Mouse (Mus musculus) C2C12 (cell line): Measurements from ENCODE around the gene Bcas2. TPM values are rescaled to one million over a fixed set of nuclear protein-coding genes. Genes with fewer than 3 reads are reported as not detected.

Experiments used
- H3K27me3 ChIP-seq: one replicate; pipeline ENCODE4 v1.6.1; 2011; ENCODE audit not compliant: control insufficient read depth, insufficient read depth, insufficient read length
- H3K36me3 ChIP-seq: one replicate; pipeline ENCODE4 v1.6.1; 2011; ENCODE audit not compliant: control insufficient read depth, insufficient read depth
- H3K4me3 ChIP-seq: one replicate; pipeline ENCODE4 v1.5.1; 2011; ENCODE audit warnings: mild to moderate bottlenecking, control low read depth; ENCODE audit not compliant: poor library complexity, insufficient read depth, severe bottlenecking
- H3K79me2 ChIP-seq: one replicate; pipeline ENCODE4 v1.6.1; 2011; ENCODE audit not compliant: control insufficient read depth, insufficient read depth
- H3K79me3 ChIP-seq: one replicate; pipeline ENCODE4 v1.6.1; 2011; ENCODE audit warnings: low read depth, control low read depth
- H3ac ChIP-seq: one replicate; pipeline ENCODE3; 2011; ENCODE audit warnings: low read depth; ENCODE audit not compliant: control insufficient read depth, insufficient read length
- CEBPB ChIP-seq: IDR thresholded peaks from one replicate; pipeline ENCODE4 v1.6.1; 2011; ENCODE audit warnings: low read depth, mild to moderate bottlenecking, control low read depth, moderate library complexity
- CTCF ChIP-seq: IDR thresholded peaks from one replicate; pipeline ENCODE4 v1.5.1; 2011; ENCODE audit not compliant: control insufficient read depth, insufficient read depth, insufficient read length
- FOSL1 ChIP-seq: IDR thresholded peaks from one replicate; pipeline ENCODE4 v1.8.0; 2011; ENCODE audit warnings: mild to moderate bottlenecking, low read length; ENCODE audit not compliant: poor library complexity, insufficient read depth, severe bottlenecking
- MAX ChIP-seq: IDR thresholded peaks from one replicate; pipeline ENCODE4 v1.6.1; 2011; ENCODE audit warnings: mild to moderate bottlenecking, control low read depth
- MYOD1 ChIP-seq: IDR thresholded peaks from one replicate; pipeline ENCODE4 v1.6.1; 2011; ENCODE audit warnings: low read depth; ENCODE audit not compliant: control insufficient read depth, insufficient read length
- MYOG ChIP-seq: IDR thresholded peaks from one replicate; pipeline ENCODE4 v1.6.1; 2011; ENCODE audit not compliant: control insufficient read depth, insufficient read length; ENCODE audit errors: extremely low read depth
- USF1 ChIP-seq: IDR thresholded peaks from one replicate; pipeline ENCODE4 v1.6.1; 2011; ENCODE audit warnings: low read depth, mild to moderate bottlenecking, control low read depth, moderate library complexity
- polyA plus RNA-seq: library from polyadenylated mRNA; unstranded; fragments of >200 nt; fragmentation: generic; extraction: Trizol; gene quantifications from one replicate; pipeline ENCODE4 v1.2.1, GENCODE M21; 2012; ENCODE audit warnings: missing spikeins

Gene Bcas2
- polyA plus RNA-seq, 1 experiment, result 67.2 TPM

DNA sequence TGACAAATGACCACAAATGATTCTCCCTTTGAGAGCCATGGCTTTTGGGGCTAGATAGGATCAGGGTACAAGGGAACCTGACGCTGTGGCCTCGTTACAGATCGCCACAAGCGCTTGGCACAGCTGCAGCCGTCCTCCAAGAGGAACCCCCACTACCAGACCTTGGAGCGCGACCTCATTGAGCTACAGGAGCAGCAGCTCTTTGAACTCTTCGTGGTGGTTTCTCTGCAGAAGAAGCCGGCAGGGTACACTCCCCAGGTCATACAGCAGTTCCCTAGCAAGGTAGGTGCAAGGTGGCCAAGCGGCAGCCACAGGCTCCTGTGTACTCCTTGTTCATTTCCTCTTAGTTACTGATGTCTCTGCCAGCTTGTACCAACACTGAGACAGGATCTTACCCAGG, 22.5 kb upstream of the Bcas2 start:
- H3K27me3 ChIP-seq, result no peaks in the 10 kb centered on the region
- no peak overlapping the region for H3ac ChIP-seq
- H3K79me2 ChIP-seq, result no peaks in the 10 kb centered on the region
- TF ChIP-seq MAX (no peak), CEBPB (no peak), CTCF (no peak), MYOD1 (no peak), MYOG (no peak), USF1 (no peak), FOSL1 (no peak)
- peaks cover 14% of the 10 kb centered on the region for H3K36me3 ChIP-seq
- H3K79me3 ChIP-seq, result no peaks in the 10 kb centered on the region
- H3K4me3 ChIP-seq, result no peak overlapping the region

DNA sequence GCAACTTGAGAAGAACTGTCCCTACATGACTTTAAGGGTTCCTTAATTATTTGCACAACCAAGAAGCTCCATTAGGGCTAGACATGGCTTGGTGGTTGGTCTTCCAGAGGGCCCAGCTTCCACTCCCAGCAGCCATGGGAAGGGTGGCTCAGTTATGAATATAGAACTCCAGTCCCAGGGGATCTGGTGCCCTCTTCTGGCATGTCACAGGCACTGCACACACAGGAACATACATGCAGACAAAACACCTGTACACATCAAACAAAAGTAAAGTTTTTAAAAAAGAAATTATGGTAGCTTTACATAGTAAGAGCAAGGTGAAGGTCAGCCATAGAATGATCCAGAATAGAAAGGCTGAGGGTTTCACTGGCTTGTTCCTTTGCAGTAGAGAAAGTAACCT, 17.7 kb upstream of the Bcas2 start:
- Histone ChIP-seq H3K36me3 (peaks cover 28% of the 10 kb centered on the region), H3K79me2 (no peaks in the 10 kb centered on the region), H3ac (no peak overlapping the region), H3K79me3 (no peaks in the 10 kb centered on the region), H3K4me3 (no peak overlapping the region), H3K27me3 (no peaks in the 10 kb centered on the region)
- TF ChIP-seq USF1 (no peak), CTCF (no peak), MYOD1 (no peak), CEBPB (no peak), MAX (no peak), MYOG (no peak)

DNA sequence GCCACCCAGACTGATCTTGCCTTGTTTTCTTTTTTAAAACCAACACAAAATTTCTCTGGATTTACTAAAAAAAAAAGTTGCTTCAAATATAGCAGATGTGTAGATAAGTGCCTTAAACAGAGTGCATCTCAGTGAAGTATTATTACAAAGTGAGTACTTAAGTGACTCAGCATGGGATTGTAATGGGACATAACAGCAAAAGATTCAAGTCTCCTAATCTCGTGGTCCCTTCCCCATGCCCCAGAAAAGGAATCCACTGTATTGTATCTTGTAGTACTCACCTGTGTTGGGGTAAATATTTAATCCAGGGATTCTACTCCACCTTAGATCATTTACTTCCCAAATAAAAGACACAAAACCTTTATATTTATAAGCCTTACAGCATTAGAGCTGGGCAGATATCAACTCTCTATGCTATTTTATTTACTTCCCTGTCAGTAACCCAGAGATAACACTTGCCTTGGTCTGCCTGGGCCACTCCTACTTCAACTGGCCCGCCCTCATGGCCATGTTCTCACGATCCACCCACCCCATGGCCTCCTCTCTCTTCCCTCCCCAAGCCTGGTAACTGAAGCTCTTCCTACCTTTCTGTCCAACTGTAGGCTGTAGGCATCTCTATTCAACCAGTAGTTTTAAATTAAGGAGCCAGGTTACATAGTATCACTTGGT, 12.1 kb upstream of the Bcas2 start:
- no peaks in the 10 kb centered on the region for H3K79me2 ChIP-seq
- no peaks in the 10 kb centered on the region for H3K79me3 ChIP-seq
- H3K4me3 ChIP-seq, result no peak overlapping the region
- no peak overlapping the region for H3ac ChIP-seq
- no peak for TF ChIP-seq CTCF
- no peak for TF ChIP-seq USF1
- no peak for TF ChIP-seq FOSL1
- TF ChIP-seq CEBPB, result no peak
- H3K27me3 ChIP-seq, result no peaks in the 10 kb centered on the region
- peaks cover 10% of the 10 kb centered on the region for H3K36me3 ChIP-seq

DNA sequence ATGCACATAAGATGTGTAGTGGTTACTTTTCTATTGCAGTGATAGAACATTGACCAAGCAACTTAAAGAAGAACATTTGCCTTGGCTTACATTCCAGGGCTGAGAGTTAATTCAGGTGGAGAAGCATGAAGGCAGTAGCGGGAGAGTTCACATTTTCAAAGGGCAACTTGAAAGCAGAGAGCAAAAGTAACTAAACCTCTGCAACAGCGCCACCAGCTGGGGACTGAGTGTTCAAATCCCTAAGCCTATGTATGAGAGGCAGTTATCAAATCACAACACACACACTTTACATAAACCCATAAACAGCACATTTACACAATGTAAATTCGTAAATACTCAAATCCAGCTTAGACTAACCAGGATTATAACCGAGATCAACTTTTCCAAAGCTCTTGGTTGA, 1.7 kb upstream of the Bcas2 start:
- H3K79me2 ChIP-seq, result peaks cover 29% of the 10 kb centered on the region
- H3K79me3 ChIP-seq, result peaks cover 19% of the 10 kb centered on the region
- peaks cover 28% of the 10 kb centered on the region for H3K36me3 ChIP-seq
- H3ac ChIP-seq, result no peak overlapping the region
- TF ChIP-seq CTCF, result peak; percentile 37
- no peak for TF ChIP-seq MYOG
- TF ChIP-seq CEBPB, result no peak
- TF ChIP-seq USF1, result no peak
- TF ChIP-seq FOSL1, result no peak
- no peaks in the 10 kb centered on the region for H3K27me3 ChIP-seq
- no peak overlapping the region for H3K4me3 ChIP-seq

DNA sequence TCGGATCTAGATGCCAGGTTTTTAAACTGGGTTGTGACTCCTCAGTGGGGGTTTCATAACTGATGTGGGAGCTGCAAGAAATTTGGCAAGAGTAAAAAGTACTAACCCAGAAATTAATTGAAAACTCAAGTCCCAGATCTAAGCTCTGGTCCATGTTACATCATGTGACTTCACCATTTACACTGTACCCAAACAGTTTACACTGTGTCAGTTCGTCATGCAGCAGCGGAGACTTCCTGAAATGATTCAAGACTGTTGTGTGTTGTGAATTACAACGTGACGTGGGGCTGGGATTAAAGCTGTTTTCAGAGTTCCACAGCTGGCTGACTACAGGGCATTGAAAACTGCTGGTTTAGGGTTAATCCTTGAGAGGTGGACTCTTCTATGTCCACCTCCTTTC, 1.2 kb downstream of the Bcas2 start:
- peaks cover 50% of the 10 kb centered on the region for H3K36me3 ChIP-seq
- H3K4me3 ChIP-seq, result peak overlapping the region; percentile 90
- H3K27me3 ChIP-seq, result no peaks in the 10 kb centered on the region
- TF ChIP-seq CTCF (no peak), USF1 (peak; percentile 35)
- peak overlapping the region; percentile 36 for H3ac ChIP-seq
- H3K79me3 ChIP-seq, result peaks cover 19% of the 10 kb centered on the region
- H3K79me2 ChIP-seq, result peaks cover 29% of the 10 kb centered on the region

DNA sequence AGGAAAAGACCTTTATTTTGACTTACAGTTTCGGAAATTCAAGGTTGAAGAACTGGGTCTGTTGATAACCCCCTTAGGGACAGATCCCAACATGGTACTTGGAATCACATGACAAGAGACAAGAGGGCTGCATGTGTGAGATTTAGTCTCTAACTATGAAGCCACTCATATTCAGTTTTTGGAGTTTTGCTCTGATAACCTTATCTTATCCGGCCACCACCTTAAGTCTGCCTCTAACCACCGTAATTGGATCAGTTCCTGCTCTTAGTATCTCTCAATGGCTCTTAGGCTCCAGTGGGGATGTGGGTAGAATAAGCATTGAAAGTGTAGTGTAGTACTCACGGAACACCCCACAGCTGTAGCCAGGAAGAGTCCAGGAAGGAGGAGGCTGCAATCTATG, 5.3 kb downstream of the Bcas2 start:
- TF ChIP-seq MAX (no peak), CTCF (no peak), USF1 (no peak), CEBPB (no peak), MYOD1 (no peak), MYOG (no peak), FOSL1 (no peak)
- H3K36me3 ChIP-seq, result peaks cover 57% of the 10 kb centered on the region
- peaks cover 27% of the 10 kb centered on the region for H3K79me2 ChIP-seq
- H3K79me3 ChIP-seq, result peaks cover 19% of the 10 kb centered on the region
- no peak overlapping the region for H3ac ChIP-seq
- H3K27me3 ChIP-seq, result no peaks in the 10 kb centered on the region
- H3K4me3 ChIP-seq, result no peak overlapping the region
